Mouse (Mus musculus) induced T-regulatory cell, adult 2 months (primary cell): ENCODE measurements around the gene Gm11444.

ENCODE experiments used
- DNase-seq: peaks from one replicate; pipeline ENCODE4 v3.0.0-alpha.2; 2012; ENCODE audit warnings: low read depth

Gm11444 gene

DNA sequence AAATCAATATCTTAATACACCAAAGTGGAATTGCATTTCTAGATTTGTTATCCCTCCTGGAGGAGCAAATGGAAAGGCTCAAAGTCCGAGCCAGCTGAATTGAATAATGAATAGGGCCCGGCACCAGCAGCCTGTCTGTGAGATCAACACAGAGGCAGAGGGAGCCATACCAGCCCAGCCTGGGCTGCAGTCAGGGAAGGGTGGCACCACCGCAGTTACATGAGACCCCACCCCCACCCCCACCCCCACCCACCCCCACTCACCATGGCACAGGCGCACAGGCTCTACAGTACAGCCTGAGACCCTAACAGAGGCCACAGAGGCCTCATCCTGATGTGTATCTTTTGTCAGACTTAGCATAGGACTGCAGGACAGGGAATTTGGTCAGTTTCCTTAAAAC, 35.5 kb downstream of the Gm11444 start:
- no peak for DNase-seq

DNA sequence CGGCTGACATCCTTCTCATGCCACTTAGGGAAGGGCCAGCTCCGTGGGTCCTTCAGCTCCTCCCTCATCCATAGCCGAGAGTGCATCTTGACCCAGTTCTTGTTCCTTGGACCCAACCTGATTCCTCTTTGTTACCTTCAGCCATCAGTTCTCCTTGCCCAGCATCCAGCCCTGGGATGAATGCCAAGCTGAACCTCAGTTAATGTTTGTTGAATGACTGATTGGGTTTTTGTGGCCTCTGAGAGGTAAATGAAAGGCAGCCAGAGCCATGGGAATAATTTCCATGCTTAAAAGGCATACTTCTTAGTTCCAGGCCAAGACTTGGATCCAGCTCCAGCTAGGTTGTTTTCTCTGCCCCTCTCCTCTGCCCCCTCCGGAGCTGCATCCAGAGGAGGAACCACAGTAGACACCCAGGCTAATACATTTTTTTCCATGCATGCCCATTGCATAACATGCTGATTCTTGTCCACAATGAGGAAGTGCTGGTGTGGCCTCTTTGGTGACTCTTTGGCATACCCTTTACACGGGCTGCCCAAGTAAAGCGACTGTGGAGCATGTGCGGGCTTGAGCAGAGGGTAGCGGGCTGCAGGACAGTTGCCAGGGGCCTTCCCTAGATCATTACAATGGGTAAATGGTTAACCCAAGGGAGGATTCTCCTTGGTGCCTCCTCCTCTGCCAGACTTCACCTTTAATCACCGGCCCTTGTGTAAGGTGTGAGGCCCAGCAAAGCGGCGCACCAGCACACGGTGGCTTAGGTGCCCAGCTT, 37.7 kb downstream of the Gm11444 start:
- no peak for DNase-seq

DNA sequence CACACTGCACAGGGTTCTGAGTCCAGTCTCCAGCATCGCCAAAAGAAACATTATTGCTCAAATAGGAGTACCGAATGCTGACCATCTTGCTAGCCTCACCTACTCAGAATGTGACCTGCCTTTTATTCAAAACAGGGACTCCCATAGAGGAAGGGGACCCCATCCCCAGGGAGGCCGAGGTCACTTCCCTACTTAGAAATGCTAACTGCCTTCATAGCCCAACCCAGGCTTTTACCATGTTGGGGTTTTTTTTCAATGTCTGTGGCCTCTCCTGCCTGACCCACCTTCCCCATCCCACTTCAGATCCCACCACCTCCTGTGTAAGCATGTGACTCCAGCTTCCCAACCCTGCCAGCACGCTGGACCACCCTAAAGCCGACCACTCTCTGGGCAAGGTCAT, 38.5 kb downstream of the Gm11444 start:
- no peak for DNase-seq

DNA sequence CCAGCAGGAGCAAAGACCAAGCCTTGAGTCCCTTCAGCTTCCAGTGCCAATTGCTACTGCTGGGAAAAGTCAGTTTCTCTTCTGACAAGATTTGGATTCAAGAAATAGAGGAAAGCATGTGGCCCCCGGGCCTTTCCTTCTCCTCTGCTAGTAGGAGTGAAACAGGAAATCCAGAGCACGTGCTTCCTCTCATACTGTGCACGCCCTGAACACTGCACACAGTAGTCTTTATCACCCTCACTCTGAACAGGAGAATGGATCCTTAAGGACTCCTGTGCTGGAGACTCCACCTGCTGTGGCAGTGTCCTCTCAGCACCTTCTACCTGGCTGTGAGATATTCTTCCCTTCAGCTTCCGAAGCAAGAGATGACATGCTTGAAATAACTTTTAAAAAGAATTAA, 38.9 kb downstream of the Gm11444 start:
- no peak for DNase-seq

DNA sequence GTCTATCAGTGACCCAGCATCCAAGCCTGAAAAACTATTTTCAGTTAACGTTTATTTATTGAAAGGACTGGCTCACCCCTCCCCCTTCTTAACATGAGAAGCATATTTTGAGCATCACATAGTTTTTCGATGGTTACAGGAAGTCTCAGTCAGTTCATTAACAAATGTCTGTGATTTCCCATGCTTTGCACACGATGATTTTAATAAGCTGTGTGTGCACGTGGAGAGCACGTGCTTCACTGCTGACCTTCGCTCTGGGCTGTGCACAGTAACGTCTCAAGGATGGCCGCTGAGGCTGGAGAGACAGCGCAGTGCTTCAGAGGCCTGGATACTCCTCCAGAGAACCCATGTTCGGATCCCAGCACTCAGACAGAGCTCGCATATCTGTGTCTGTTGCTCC, 42.8 kb downstream of the Gm11444 start:
- no peak for DNase-seq

DNA sequence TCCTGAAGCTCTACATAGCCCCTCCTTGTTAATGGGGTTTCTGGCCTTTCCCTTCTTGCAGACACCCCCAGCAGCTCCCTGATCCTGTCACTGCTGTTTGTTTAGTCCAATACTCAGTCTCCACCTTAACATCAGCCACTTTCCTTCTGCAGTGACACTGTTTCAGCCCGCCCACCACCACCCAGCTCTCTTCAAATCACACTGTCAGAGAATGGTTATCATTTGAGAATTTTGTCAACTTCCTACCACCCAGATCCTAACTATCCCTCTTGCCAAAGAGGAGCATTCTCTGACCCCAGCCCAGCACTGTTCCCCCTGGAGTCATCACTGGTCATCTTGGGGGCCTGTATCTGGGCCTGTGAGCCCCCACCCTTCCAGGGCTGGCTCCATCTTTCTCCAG, 44.4 kb downstream of the Gm11444 start:
- no peak for DNase-seq

DNA sequence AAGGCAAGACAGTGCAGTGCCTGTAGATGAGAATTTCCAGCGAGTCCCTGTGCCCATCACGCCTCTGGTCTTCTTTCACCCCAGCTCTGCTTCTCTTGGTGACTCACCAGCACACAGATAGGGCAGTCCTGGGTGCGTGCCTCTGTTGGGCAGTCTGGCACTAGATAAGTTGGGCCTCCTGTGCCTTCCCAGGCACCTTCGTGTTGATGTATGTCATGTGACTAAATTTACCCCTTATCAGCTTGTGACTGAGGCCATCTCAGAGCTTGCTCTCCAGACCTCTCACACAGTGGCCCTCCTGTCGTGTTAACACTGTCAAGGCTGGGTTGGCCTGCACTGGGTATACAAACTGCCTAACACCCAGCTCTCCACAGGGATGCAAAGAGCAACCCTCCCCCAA, 46.1 kb downstream of the Gm11444 start:
- no peak for DNase-seq

DNA sequence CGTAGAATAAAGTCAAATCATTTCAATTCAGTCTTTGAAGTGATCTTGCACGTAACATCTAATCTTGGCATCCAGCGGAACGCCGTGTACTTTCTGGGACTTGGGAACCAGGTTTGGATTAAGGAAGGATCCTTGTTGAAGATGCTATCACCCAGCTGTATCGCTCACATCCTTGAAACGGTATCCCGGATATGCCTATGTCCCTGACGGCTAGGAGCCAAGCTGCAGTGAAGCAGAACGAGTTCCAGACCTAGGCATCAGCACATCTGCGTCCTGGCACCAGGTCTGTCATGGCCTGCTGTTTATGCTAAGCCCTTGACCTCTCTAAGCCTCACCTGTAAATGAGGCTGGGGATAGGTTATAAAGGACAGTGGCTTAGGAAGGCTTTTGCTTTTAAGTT, 49.8 kb downstream of the Gm11444 start:
- DNase-seq, result no peak

DNA sequence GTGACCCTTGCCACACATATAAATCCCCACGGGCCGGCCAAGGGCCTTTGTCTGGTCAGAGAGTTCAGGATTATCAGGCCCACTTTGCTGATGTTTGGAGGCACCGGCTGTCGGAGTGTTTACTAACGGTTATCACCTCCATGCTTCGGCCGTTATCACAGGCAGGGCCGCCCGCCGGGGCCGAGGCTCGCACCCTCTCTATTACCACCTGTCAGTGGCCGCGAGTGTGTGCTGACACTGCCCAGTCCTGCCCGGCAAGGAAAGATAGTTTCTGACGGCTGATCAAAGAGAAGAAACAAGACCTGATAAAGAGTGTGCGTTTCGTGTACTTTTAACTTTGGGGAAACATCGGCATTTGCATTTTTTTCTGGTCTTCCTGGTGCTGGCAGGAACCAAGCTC, 50.3 kb downstream of the Gm11444 start:
- DNase-seq, result no peak

DNA sequence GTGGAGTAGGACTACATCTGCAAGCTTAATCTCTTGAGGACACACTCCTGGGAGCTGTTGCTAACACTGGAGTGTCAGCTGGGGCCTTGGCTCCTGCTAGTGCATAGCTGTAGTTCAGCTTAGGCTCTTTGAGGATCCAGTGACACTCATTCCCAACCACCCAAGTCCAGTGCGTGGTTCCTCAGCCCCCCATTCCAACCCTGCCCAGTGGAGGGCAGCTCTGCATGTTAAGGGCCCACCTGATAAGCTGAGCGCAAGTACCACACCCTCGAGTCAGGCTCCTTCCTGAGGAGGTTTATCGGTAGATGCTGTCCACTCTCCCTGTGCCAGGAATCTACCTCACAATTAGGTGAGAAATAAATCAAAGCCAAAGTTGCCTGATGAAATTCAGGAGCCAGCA, 50.7 kb downstream of the Gm11444 start:
- no peak for DNase-seq
